12 mouse cellular contexts compared by ENCODE assay signal in the genomic region with DNA sequence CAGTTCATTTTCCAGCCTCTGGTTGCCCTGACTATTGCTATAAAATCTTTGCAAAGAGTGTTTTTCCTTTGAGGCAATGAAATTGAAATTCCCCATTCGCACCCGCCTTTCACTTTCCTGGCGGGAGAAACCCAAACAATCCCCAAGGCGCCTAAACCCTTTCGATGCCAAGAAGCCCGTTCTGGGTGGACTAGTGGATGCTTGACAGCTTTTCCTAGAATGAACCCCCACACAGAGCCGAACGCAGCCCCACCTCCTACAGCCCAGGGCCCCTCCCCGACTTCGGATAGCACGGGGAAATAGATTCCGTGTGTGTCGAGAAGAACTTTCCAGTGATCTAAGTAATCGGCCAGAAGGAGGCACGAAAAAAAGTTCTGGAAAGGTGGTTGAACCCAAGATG. TPM values are rescaled to one million over a fixed set of nuclear protein-coding genes. Genes with fewer than 3 reads are reported as not detected.
DNase-seq lines count a peak whose midpoint lies in the region; ATAC-seq lines count a peak whose summit lies in the region.
"Had no signal": no experiment of that assay in that cellular context is flagged by ENCODE, and none has a peak within 500 bp of the region (broad histone marks: within the 10 kb centered on the region; RNA-seq: fewer than 3 reads in every experiment).

No protein-coding gene starts in this region.

- no peak overlapping the region for H3K9ac ChIP-seq in forebrain, embryonic 15.5 days (replicated peaks)
- H3K9ac ChIP-seq in midbrain, embryonic 11.5 days (ENCODE audit: low read length): no peak overlapping the region

- no peak overlapping the region for H3K27ac ChIP-seq in heart, embryonic 10.5 days
- H3K27ac ChIP-seq in forebrain, embryonic 15.5 days (replicated peaks): no peak overlapping the region
- H3K27ac ChIP-seq in midbrain, embryonic 11.5 days (ENCODE audit: low read depth, low read length): no peak overlapping the region
- H3K27ac ChIP-seq: macrophage had no signal

- intact Hi-C loops in heart, postnatal 36 days (cut with DNase I): no loop called here

- H3K27me3 ChIP-seq in heart, embryonic 10.5 days (ENCODE audit: insufficient read depth, poor library complexity, severe bottlenecking): peaks cover 88% of the 10 kb centered on the region
- peaks cover 23% of the 10 kb centered on the region for H3K27me3 ChIP-seq in forebrain, embryonic 15.5 days
- H3K27me3 ChIP-seq in midbrain, embryonic 11.5 days (ENCODE audit: control insufficient read depth, insufficient read depth, low read length): peaks cover 51% of the 10 kb centered on the region

- ATAC-seq in forebrain, embryonic 15.5 days (replicated peaks): peak; percentile 60
- 0 out of 2 replicates have a peak, but pooled peaks have one; percentile 6 for ATAC-seq in midbrain, embryonic 11.5 days (ENCODE audit: low FRiP score)

- no peaks in the 10 kb centered on the region for H3K36me3 ChIP-seq in heart, embryonic 10.5 days
- no peaks in the 10 kb centered on the region for H3K36me3 ChIP-seq in forebrain, embryonic 15.5 days
- no peaks in the 10 kb centered on the region for H3K36me3 ChIP-seq in midbrain, embryonic 11.5 days (ENCODE audit: control insufficient read depth, insufficient read depth, low read length)

- no peaks in the 10 kb centered on the region for H3K9me3 ChIP-seq in heart, embryonic 10.5 days
- no peaks in the 10 kb centered on the region for H3K9me3 ChIP-seq in forebrain, embryonic 15.5 days
- no peaks in the 10 kb centered on the region for H3K9me3 ChIP-seq in midbrain, embryonic 11.5 days (ENCODE audit: control insufficient read depth, low read length)

- WGBS in heart, embryonic 10.5 days: 8% methylated on average over 15 of the region's 15 CpGs
- WGBS in forebrain, embryonic 15.5 days: 3% methylated on average over 15 of the region's 15 CpGs
- WGBS in midbrain, embryonic 11.5 days: 8% methylated on average over 15 of the region's 15 CpGs

- H3K4me1 ChIP-seq in heart, embryonic 10.5 days: peaks cover 16% of the 10 kb centered on the region
- H3K4me1 ChIP-seq in forebrain, embryonic 15.5 days: peaks cover 23% of the 10 kb centered on the region
- H3K4me1 ChIP-seq in midbrain, embryonic 11.5 days (ENCODE audit: control insufficient read depth, insufficient read depth, low read length): peaks cover 14% of the 10 kb centered on the region

- H3K4me3 ChIP-seq in heart, embryonic 10.5 days: peak overlapping the region; percentile 43; the same call in 1 of the 2 replicates
- H3K4me3 ChIP-seq in forebrain, embryonic 15.5 days: peak overlapping the region; percentile 51
- H3K4me3 ChIP-seq in midbrain, embryonic 11.5 days (ENCODE audit: low read depth, low read length): 0 out of 2 replicates have a peak overlapping the region, but pooled peaks have one; percentile 55

- H3K4me2 ChIP-seq in forebrain, embryonic 15.5 days (replicated peaks): peak overlapping the region; percentile 89
- H3K4me2 ChIP-seq in midbrain, embryonic 11.5 days: peak overlapping the region; percentile 82

- no peak for DNase-seq in heart, embryonic 10.5 days (ENCODE audit: low spot score)
- DNase-seq in heart, postnatal 36 days: no peak
- DNase-seq in brain, adult 2 months (ENCODE audit: low read depth, low spot score): peak; percentile 58
- no peak for DNase-seq in midbrain, embryonic 11.5 days (ENCODE audit: low spot score, missing footprints)
- no peak for DNase-seq in adrenal gland, postnatal 36 days
- no peak for DNase-seq in gastrocnemius, postnatal 10 days
- DNase-seq in B cell, adult 2 months: no peak

RNA-seq across cellular contexts. Expression of gene Zdhhc22, which starts 0.9 kb away (rescaled TPM):
- not detected in 2 replicates for polyA plus RNA-seq in heart, embryonic 10.5 days (2016; fragmentation: Nextera tagmentation; extraction: Ambion mirVana)
- total RNA-seq in heart, postnatal 36 days (2021): not detected
- polyA plus RNA-seq in forebrain, embryonic 15.5 days (2015; fragmentation: Nextera tagmentation; extraction: Ambion mirVana): 6.6 and 7.1 TPM in 2 replicates
- polyA plus RNA-seq in midbrain, embryonic 11.5 days (2014; fragmentation: Nextera tagmentation; extraction: Ambion mirVana): 0.41 and 0.51 TPM in 2 replicates
- under 1 TPM; 0.49 to 0.60 TPM for total RNA-seq in adrenal gland, postnatal 36 days (2021)
- not detected for total RNA-seq in gastrocnemius, postnatal 10 days (2021)
- total RNA-seq: gastrocnemius, adult 18-20 months; heart, postnatal 14 days had no signal
- polyA plus RNA-seq: macrophage had no signal

RNA-seq across cellular contexts. Expression of gene Tmem63c, which starts 31.8 kb away (rescaled TPM):
- 0.10 TPM in 1 of 2 replicates, not detected in the other for polyA plus RNA-seq in heart, embryonic 10.5 days (2016; fragmentation: Nextera tagmentation; extraction: Ambion mirVana)
- total RNA-seq in heart, postnatal 36 days (2021): under 1 TPM in 1 of 2 experiments, not detected in 1; 0.25 TPM
- 5.7 and 7.0 TPM in 2 replicates for polyA plus RNA-seq in forebrain, embryonic 15.5 days (2015; fragmentation: Nextera tagmentation; extraction: Ambion mirVana)
- 0.64 and 0.77 TPM in 2 replicates for polyA plus RNA-seq in midbrain, embryonic 11.5 days (2014; fragmentation: Nextera tagmentation; extraction: Ambion mirVana)
- total RNA-seq in adrenal gland, postnatal 36 days (2021): 1 to 10 TPM; 1.0 to 1.3 TPM
- total RNA-seq in gastrocnemius, postnatal 10 days (2021): under 1 TPM; 0.23 to 0.29 TPM
- total RNA-seq: gastrocnemius, adult 18-20 months had no signal
- polyA plus RNA-seq: liver, embryonic 11.5 days; macrophage had no signal

RNA-seq across cellular contexts. Expression of gene Cipc, which starts 42.5 kb away (rescaled TPM):
- 26.7 and 33.8 TPM in 2 replicates for polyA plus RNA-seq in heart, embryonic 10.5 days (2016; fragmentation: Nextera tagmentation; extraction: Ambion mirVana)
- total RNA-seq in heart, postnatal 36 days (2021): 10 to 100 TPM; 46.4 to 48.4 TPM
- polyA plus RNA-seq in forebrain, embryonic 15.5 days (2015; fragmentation: Nextera tagmentation; extraction: Ambion mirVana): 53.6 and 55.3 TPM in 2 replicates
- polyA plus RNA-seq in midbrain, embryonic 11.5 days (2014; fragmentation: Nextera tagmentation; extraction: Ambion mirVana): 37.9 and 38.4 TPM in 2 replicates
- 10 to 100 TPM; 24.4 to 24.7 TPM for total RNA-seq in adrenal gland, postnatal 36 days (2021)
- 10 to 100 TPM; 17.5 to 22.8 TPM for total RNA-seq in gastrocnemius, postnatal 10 days (2021)
